Mouse (Mus musculus): ENCODE data around the gene Hbs1l.

DNA sequence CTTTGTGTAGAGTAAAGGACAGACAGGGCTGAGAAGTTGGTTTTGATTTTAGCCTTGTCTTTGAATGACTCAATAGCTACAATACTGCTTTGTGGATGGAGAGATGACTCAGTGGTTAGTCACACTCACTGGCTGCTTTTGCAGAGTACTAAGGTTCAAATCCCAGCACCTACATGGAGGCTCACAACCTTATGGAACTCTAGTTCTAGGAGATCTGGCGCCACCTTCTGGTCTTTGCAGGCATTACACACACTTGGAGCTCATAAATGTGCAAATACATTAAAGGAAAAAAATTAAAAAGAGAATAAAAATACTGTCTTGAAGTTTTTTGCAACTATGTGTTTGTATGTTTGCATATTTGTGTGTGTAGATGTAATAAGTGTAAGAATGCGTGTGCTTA is 41.4 kb downstream of the Hbs1l start:
- no peak for TF ChIP-seq POLR2A (IDR thresholded peaks at IDR 0.05; ENCODE audit: low read depth, low read length)
- TF ChIP-seq CTCF (conservative IDR thresholded peaks at IDR 0.05; ENCODE audit: insufficient read depth, insufficient read length, low read depth, low read length), result peak; percentile 42

Measured in kidney, adult 2 months (tissue).